Mouse (Mus musculus) Patski (cell line): ENCODE measurements at regions not wholly inside any gene's neighbourhood (a gene's known extent, or its start where the extent isn't known, plus 50 kb on each side); places are given as distances from the start of the nearest gene placed in this dataset.
A peak's percentile ranks its signal among the peaks of the same experiment; 100 is the strongest.

Experiments
- ATAC-seq: fragments of 100-300 bp; one replicate; pipeline ENCODE4 v1.8.0; 2021
- CTCF ChIA-PET: fragments of 350-600 bp; sonication (Branson Sonifier 250); formaldehyde crosslinking; loops from one replicate; lab custom pipeline; 2022; ENCODE audit warnings: inconsistent platforms; lab: Charles Lee
- POLR2A ChIA-PET: fragments of 350-600 bp; sonication (Branson Sonifier 250); formaldehyde crosslinking; loops from one replicate; lab custom pipeline; 2022; ENCODE audit warnings: antibody characterized with exemption, inconsistent platforms; lab: Charles Lee
- DNase-seq: peaks from one replicate; pipeline ENCODE4 v3.0.0-alpha.2; 2011; ENCODE audit warnings: low read depth, low spot score
- H3K27me3 ChIP-seq: fragments of 371-371 bp; one replicate; pipeline ENCODE4 v1.5.1; 2021
- CTCF ChIP-seq: fragments of 100-300 bp; IDR thresholded peaks from one replicate; pipeline ENCODE4 v1.5.1; 2021
- in situ Hi-C: fragments of 300-500 bp; cut with MboI; formaldehyde crosslinking; loops from 3 replicates; pipeline ENCODE4 v1.11.1; 2018; ENCODE audit warnings: low pct_unique_long_range_greater_than_20kb, mixed read lengths

DNA sequence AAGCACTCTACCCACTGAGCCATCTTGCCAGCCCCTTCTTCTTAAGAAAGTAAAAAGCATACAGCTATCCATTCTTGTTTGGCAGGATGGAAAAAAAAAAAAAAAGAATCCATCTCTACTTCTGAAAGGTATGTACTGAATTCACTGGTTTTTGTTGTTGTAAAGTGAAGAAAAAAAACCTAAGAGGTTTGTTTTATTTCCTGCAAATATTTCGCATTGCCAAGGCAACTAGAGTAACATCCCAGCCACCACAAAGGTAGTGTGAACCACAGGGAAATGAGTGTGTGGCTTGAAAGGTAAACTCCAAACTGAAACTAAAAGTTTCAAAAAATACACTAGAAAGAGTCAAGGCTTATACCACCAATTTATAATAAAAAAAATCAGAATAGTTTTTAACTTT lies 361.0 kb upstream of the 4930412O13Rik start:
- ChIA-PET POLR2A (interaction anchor here (0.6 kb wide), 1 partner anchor 414 kb away, joined by 3 read pairs; no protein-coding TSS in a partner anchor), CTCF (interaction anchor here (0.8 kb wide), 1 partner anchor 25 kb away, joined by 3 read pairs; no protein-coding TSS in a partner anchor)
- no peaks in the 10 kb centered on the region for H3K27me3 ChIP-seq
- no peak for ATAC-seq
- no peak for TF ChIP-seq CTCF
- in situ Hi-C loops = no loop called here
- DNase-seq = no peak

DNA sequence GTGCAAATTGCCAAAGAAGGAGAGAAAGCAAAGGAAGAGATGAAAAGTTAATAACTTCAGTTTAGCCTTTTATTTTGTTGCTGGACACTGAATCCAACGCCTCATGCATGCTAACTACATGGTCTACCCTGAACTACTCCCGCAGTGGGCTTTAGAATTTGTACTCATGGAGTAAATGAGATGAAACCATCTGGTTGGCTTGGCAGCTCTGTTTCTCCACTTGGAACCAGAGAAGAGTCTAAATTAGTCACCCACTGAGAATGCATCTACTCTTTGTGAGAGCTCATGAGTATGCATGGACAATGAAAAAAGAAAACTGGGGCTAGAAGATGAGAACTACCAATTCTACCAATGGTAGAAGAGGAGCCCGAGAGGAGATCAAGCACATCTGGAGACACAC lies 355.1 kb upstream of the 4930412O13Rik start:
- ChIA-PET POLR2A (no interaction called here), CTCF (no interaction called here)
- ATAC-seq (no peak), DNase-seq (no peak)
- TF ChIP-seq CTCF = no peak
- in situ Hi-C loops = no loop called here
- no peaks in the 10 kb centered on the region for H3K27me3 ChIP-seq

DNA sequence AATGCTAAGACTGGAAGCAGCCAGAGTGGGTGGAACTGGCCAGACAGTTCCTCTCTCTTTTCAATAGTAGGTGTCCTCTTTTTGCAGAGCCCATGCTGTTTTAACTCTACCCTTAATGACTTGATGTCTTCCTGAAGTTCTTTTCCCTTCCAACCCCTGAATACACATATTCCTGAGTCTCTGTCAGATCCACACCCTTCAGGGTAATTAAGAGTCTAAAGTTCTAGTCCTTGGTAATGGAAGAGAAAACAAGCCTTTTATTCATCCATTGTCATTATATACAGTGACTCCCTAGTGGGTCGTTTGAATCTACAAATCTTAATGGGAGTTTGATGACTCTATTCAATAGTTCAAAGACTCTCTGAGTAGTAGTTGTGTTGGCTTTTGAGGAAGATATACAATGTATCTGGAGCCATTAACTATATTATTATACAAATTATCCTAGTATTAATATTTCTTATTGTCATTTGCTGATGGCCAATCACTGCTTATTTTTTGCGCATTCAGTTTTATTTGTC lies 345.9 kb upstream of the 4930412O13Rik start:
- no peak for DNase-seq
- in situ Hi-C loops = no loop called here
- ChIA-PET POLR2A (no interaction called here), CTCF (no interaction called here)
- no peak for TF ChIP-seq CTCF
- no peaks in the 10 kb centered on the region for H3K27me3 ChIP-seq
- ATAC-seq = no peak

DNA sequence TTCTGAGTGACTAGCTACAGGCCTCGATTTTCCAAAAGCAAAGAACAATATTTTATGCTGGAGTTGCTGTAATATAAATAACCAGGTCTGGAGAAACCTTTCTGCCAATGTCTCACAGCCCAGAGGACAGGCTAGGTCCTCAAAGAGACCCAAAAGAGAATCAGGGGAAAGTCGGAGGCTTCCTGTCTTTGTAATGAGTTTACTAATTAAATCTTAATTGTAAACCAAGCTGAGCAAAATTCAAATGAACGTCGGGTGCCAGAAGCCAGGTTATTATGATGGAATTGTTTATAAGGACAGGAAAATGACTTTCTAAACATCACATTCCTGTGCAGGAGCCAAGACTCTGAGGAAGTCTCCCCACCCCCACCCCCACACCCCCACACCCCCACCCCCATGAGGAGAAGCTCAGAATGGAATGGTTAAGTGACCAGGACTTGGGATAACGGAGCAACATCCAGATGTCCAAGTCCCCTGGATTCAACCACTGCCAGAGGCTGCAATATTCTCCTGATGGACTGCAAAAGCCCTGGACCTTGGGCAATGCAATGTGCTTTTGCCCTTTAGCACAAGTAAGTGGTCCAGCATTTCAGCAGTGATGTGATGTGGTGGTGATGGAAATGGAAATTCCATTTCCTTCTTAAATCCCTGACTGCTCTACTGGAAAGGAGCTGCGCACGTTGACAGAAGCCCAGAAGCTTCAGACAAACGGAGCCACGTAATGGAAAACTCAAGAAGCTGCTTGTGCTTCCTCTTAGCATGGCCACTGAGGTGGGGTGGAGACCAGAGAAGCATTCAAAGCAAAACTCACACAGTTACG lies 333.1 kb upstream of the 4930412O13Rik start:
- TF ChIP-seq CTCF = no peak
- DNase-seq (no peak), ATAC-seq (no peak)
- no peaks in the 10 kb centered on the region for H3K27me3 ChIP-seq
- CTCF ChIA-PET = no interaction called here
- POLR2A ChIA-PET = no interaction called here
- in situ Hi-C loops = no loop called here

DNA sequence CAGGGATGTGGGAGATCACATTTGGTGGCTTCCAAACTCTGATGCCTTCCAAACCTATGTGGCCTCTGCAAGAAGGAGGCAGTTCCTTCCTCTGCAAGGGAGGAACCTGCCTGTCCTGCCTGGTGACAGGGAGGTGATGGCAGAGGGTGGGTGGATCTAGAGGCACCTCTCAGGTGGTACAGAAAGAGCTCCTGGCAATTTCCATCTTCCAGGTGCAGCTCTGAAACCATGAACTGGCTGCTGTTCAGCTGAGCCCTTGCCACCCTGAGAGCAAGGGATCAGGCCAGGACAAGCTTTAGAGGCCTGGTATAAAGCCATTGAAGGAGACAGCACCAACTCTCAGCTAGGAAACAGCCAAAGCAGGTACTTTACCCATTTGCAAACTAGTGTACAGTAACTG lies 327.7 kb upstream of the 4930412O13Rik start:
- in situ Hi-C loops = no loop called here
- DNase-seq (no peak), ATAC-seq (no peak)
- TF ChIP-seq CTCF = no peak
- no peaks in the 10 kb centered on the region for H3K27me3 ChIP-seq
- ChIA-PET CTCF (no interaction called here), POLR2A (no interaction called here)

DNA sequence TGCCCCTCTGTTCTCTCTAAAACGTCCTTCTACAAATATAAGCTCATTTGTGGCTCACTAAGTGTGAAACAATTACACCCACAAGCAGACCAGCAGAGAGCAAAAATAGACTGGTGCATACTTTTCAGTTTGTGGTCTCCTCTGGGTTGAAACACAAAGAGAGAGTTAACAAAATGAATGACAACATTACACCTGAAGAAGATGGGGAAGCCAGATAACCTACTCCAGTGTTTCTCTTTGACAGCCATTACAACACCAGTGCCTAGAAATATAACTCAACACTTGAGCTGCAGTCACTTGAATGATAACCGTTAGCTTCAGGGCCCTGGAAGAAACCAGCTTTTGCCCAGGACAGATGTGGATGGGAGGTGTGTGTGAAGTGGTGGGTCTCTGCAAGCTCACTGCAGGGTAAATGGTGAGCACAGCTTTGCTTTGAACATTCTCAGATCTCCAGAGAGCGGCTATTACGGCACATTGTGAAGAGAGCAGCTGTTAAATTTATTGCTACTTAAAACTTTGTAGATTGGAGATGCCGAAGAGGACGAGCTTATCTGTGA lies 316.5 kb upstream of the 4930412O13Rik start:
- ATAC-seq (no peak), DNase-seq (no peak)
- TF ChIP-seq CTCF = no peak
- POLR2A ChIA-PET = no interaction called here
- H3K27me3 ChIP-seq = no peaks in the 10 kb centered on the region
- in situ Hi-C loops = no loop called here
- CTCF ChIA-PET = interaction anchor here (1.4 kb wide), 1 partner anchor 10 kb away, joined by 5 read pairs; no protein-coding TSS in a partner anchor

DNA sequence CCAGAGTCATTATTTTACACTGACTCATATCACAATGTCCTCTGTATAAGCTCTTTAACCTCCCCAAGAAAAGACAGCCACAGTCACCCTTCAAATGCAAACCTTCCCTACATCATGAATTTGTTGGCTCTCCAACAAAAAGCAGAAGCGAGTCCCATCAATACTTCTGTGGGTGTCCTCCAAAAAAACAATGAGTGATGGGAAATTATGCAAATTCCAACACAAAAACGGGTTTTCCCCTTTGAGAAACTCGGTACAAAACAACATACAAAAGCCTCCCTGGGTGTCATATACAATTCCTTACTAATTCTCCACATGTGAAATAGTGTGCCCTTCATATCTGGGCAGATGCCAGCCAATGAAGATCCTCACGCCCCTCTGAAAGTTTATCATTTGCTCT lies 311.8 kb upstream of the 4930412O13Rik start:
- H3K27me3 ChIP-seq = no peaks in the 10 kb centered on the region
- CTCF ChIA-PET = no interaction called here
- in situ Hi-C loops = no loop called here
- TF ChIP-seq CTCF = no peak
- POLR2A ChIA-PET = no interaction called here
- no peak for DNase-seq
- no peak for ATAC-seq

DNA sequence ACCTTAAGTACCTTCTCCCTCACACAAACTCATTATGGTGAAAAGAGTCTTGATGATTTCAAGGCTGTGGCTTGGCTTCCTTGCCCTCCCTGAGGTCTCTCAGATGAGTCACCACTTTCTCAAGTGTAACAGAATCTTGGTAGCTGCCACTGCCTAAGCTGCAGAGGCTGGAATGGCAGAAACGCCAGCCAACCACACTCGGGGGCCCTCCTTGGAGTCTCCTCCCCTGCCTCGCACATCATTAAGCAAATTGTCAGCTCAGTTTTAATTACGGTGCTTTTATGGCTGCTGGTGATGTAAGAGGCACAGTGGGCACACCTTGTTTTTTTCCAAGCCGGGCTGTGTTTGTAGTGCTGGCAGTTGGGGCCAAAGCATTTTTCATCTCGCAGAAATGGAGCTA lies 306.9 kb upstream of the 4930412O13Rik start:
- in situ Hi-C loops = no loop called here
- ATAC-seq = peak; percentile 100
- no peak for TF ChIP-seq CTCF
- no peaks in the 10 kb centered on the region for H3K27me3 ChIP-seq
- CTCF ChIA-PET = interaction anchor here (1.0 to 1.5 kb wide), 3 partner anchors 9 to 83 kb away, joined by 3 to 5 read pairs (median 4); no protein-coding TSS in a partner anchor
- POLR2A ChIA-PET = no interaction called here
- DNase-seq = peak; percentile 91

DNA sequence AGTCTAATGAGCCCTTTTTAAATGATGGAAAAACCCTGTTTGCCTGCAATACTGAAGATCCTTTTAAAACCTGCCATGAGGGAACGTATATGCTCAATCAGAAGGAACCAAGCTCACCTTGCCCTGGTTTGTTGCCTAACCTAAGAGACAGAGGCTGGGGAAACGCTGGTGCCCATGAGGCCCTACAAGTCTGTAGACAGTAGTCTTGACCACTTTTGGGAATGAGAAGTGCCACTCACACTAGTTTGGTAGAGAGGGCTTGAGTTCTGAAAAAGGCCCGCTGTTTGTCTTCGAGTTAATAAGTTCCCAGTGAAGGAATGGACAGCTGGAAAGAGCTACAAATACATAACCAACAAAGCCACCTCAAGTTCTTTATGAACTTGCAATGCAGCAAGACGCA lies 306.4 kb upstream of the 4930412O13Rik start:
- no peak for DNase-seq
- no peak for TF ChIP-seq CTCF
- H3K27me3 ChIP-seq = no peaks in the 10 kb centered on the region
- POLR2A ChIA-PET = no interaction called here
- in situ Hi-C loops = no loop called here
- peak; percentile 25 for ATAC-seq
- CTCF ChIA-PET = interaction anchor here (1.0 to 1.5 kb wide), 3 partner anchors 9 to 83 kb away, joined by 3 to 5 read pairs (median 4); no protein-coding TSS in a partner anchor

DNA sequence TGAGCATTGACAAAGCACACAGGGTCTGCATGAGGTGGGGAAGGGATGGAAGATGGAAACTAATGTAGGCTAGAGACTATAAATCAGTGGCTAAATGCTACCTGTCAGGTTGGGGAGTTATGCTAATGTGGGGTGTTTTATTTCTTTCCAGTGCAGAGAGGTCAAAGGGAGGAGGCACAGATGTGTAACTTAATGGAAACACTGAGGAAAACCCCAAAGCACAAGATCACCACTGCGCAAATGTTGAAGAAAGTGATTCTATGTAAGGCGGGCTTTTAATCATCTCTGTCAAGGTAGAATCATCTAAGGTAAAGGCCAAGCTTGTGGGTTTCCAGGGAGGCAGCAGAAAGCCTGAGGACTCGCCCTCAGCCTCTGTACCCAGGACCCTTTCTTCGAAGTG lies 303.2 kb upstream of the 4930412O13Rik start:
- ATAC-seq = no peak
- H3K27me3 ChIP-seq = no peaks in the 10 kb centered on the region
- DNase-seq = no peak
- TF ChIP-seq CTCF = no peak
- POLR2A ChIA-PET = no interaction called here
- in situ Hi-C loops = no loop called here
- CTCF ChIA-PET = no interaction called here

DNA sequence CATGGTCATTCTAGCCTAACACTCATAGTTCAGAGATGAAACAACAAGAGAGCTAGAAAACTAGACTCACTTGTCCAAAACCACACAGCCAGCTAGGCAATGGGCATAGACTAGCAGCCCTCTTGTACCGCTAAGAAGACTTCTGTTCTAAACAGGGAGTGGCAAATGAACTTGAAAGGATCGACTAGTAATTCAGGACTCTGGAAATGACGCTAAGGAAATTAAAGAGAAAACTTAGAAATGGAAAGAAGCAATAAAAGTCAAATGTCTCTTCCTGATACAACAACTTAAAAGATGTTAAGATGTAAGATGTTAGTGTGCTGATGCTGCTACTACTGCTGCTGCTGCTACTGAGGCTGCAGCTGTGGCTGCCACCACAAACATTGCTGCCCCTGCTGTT lies 293.7 kb upstream of the 4930412O13Rik start:
- POLR2A ChIA-PET = no interaction called here
- H3K27me3 ChIP-seq = no peaks in the 10 kb centered on the region
- no peak for TF ChIP-seq CTCF
- CTCF ChIA-PET = interaction anchor here (1.6 kb wide), 1 partner anchor 13 kb away, joined by 4 read pairs; no protein-coding TSS in a partner anchor
- in situ Hi-C loops = no loop called here
- DNase-seq (no peak), ATAC-seq (no peak)
